Mouse (Mus musculus) liver, embryonic 16.5 days (tissue): Measurements from ENCODE around the gene Tmem256. TPM values are rescaled to one million over a fixed set of nuclear protein-coding genes. Genes with fewer than 3 reads are reported as not detected.
A peak's percentile ranks its signal among the peaks of the same experiment; 100 is the strongest.

Source experiments
- ATAC-seq: fragments of 200-750 bp; cut with Nextera tagmentation; 2 replicates; pipeline ENCODE4 v1.8.0; 2017; ENCODE audit warnings: low read depth, mild to moderate bottlenecking, moderate number of reproducible peaks, moderate library complexity
- H3K27ac ChIP-seq: fragments of 300-500 bp; sonication (generic); 2 replicates; pipeline ENCODE4 v1.5.1; 2014; ENCODE audit warnings: mild to moderate bottlenecking, low read length
- H3K27me3 ChIP-seq: fragments of 300-500 bp; sonication (generic); 2 replicates; pipeline ENCODE4 v1.6.1; 2014; ENCODE audit warnings: low read depth, low read length, mixed read lengths; ENCODE audit not compliant: control insufficient read depth, insufficient read depth
- H3K36me3 ChIP-seq: fragments of 300-500 bp; sonication (generic); 2 replicates; pipeline ENCODE4 v1.6.1; 2014; ENCODE audit warnings: mild to moderate bottlenecking; ENCODE audit not compliant: control insufficient read depth, insufficient read depth
- H3K4me1 ChIP-seq: fragments of 300-500 bp; sonication (generic); 2 replicates; pipeline ENCODE4 v1.6.1; 2014; ENCODE audit warnings: low read depth, low read length, mixed read lengths; ENCODE audit not compliant: control insufficient read depth
- H3K4me2 ChIP-seq: fragments of 300-500 bp; sonication (generic); 2 replicates; pipeline ENCODE4 v1.6.1; 2014; ENCODE audit warnings: low read depth, low read length, mixed read lengths
- H3K4me3 ChIP-seq: fragments of 300-500 bp; sonication (generic); 2 replicates; pipeline ENCODE4 v1.5.1; 2014; ENCODE audit warnings: low read depth, mild to moderate bottlenecking, low read length
- H3K9ac ChIP-seq: fragments of 300-500 bp; sonication (generic); 2 replicates; pipeline ENCODE4 v1.6.1; 2014; ENCODE audit warnings: low read depth, low read length
- H3K9me3 ChIP-seq: fragments of 300-500 bp; sonication (generic); replicated peaks from 2 replicates; pipeline ENCODE4 v1.6.1; 2016; ENCODE audit warnings: low read length; ENCODE audit not compliant: control insufficient read depth
- WGBS: fragments of 180-500 bp; shearing (Covaris S2); extraction: QIAGEN DNeasy Blood & Tissue Kit; methylation state at CpG from one replicate; pipeline ENCODE4 v1.1.7; 2014; ENCODE audit not compliant: insufficient replicate concordance; 5-methylcytosine and 5-hydroxymethylcytosine counted together
- polyA plus RNA-seq: library from polyadenylated mRNA; unstranded; fragments of >200 nt; fragmentation: Nextera tagmentation; extraction: Ambion mirVana; gene quantifications from 2 replicates; pipeline ENCODE4 v1.2.1, GENCODE M21; 2015

Tmem256 gene
- polyA plus RNA-seq, 1 experiment from 2014 or later: 404 TPM

DNA sequence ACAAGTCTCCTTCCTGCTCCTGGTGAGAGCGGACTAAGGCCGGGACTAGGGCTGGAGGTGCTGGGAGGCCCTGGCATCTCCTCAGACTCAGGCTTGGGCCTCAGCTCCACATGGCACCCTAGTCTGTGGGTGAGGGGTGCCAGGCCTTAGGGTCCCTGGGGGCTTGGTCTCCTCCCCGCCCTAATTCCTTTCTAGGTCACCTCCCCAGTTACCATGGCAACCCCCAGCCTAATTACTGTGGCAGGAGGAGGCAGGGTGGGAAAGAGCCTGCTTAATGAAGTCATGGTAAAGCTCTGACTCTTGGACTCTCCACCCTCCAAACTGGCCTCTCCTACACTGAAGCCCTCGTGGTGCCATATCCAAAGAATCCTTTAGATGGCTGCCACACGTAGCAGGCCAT is 9.5 kb upstream of the Tmem256 start:
- WGBS: 81% methylated on average over 5 of the region's 5 CpGs
- ATAC-seq: no peak
- no peak overlapping the region for H3K27ac ChIP-seq
- no peaks in the 10 kb centered on the region for H3K9me3 ChIP-seq
- no peak overlapping the region for H3K4me2 ChIP-seq
- H3K4me1 ChIP-seq: peaks cover 6% of the 10 kb centered on the region
- peaks cover 14% of the 10 kb centered on the region for H3K27me3 ChIP-seq
- H3K4me3 ChIP-seq: no peak overlapping the region
- no peaks in the 10 kb centered on the region for H3K36me3 ChIP-seq
- H3K9ac ChIP-seq: no peak overlapping the region

DNA sequence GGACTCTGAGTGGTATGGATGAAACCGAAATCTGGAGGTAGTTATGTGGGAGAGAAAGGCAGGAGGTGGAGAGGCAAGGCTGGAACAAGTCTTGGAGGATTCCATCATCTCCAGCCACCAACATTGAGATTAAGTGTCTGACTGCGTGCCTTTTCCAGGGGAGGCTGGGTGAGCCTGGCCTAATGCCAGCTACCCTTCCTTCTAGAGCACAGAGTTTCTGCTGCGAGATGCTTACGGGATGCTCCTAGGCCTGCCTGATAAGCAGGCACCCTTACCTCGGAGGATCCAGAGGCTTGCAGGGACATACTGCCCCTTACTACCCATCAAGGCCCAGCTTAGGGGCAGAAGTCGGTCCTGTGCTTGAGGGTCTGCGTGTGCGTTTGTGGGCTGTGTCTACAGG is 4.8 kb upstream of the Tmem256 start:
- Histone ChIP-seq H3K9ac (peak overlapping the region; percentile 66), H3K9me3 (no peaks in the 10 kb centered on the region), H3K36me3 (no peaks in the 10 kb centered on the region), H3K27me3 (peaks cover 53% of the 10 kb centered on the region), H3K4me1 (peaks cover 37% of the 10 kb centered on the region), H3K4me2 (peak overlapping the region; percentile 78), H3K27ac (no peak overlapping the region), H3K4me3 (peak overlapping the region; percentile 47)
- no peak for ATAC-seq
- WGBS: 32% methylated on average over 8 of the region's 8 CpGs

DNA sequence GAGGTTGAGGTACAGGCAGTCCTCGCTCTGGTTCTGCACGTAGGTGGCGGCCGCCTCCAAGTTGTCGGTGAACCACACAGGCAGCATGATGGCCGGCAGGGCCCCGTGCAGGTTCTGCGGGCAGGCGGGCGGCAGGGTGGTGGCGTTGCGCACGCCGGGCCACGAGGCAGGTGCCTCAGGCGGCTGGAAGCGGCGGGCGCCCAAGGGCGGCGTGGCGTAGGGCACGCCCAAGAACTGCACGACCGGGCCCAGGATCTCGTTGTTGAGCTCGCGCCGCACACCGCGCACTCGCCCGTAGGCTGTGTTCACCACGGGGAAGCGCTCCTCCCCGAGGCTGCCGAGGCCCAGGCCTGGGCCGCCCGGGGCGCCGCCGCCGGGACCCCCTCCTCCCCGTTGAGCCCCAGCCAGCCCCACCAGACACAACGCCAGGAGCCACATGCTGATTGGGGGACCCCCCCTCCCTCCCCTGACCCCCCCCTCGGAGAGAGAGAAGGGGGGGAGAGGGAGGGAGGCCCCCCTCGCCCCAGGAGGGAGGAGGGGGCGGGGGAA is 4.2 kb upstream of the Tmem256 start:
- H3K36me3 ChIP-seq: no peaks in the 10 kb centered on the region
- peak overlapping the region; percentile 66 for H3K9ac ChIP-seq
- ATAC-seq: peak; percentile 20
- H3K4me3 ChIP-seq: peak overlapping the region; percentile 47
- H3K27me3 ChIP-seq: peaks cover 53% of the 10 kb centered on the region
- WGBS: 3% methylated on average over 45 of the region's 48 CpGs
- peak overlapping the region; percentile 78 for H3K4me2 ChIP-seq
- H3K27ac ChIP-seq: 0 out of 2 replicates have a peak overlapping the region, but pooled peaks have one; percentile 3
- H3K9me3 ChIP-seq: no peaks in the 10 kb centered on the region
- H3K4me1 ChIP-seq: peaks cover 37% of the 10 kb centered on the region

DNA sequence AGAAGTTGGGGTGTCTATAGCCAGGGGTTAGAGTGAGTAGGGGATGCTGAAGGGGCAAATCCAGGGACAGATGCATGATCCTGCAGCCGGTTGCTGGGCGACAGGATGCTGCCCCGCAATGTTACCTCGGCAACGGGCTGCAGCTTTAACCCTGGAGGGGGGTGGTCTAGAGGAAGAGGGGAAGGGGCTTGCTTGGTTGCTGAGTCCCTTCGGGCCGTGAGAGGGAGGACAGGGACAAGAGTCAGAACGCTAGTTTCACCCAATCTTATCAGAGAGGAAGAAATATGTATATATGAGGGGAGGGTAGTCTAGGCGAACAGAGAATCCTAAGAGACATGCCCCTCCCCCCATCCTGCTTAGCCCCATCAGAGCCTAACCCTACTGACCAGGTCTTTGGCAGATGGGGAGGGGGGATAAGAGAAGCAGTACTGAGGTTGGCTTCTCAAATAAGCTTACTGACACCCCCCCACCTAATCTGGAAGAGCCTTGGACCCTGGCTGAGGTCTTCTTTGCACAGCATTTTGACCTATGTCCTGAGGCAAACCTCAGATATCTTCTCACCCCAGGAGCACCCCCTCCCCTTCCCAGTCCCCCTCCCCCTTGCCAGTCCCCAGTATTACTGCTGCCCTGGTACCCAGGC is 2.9 kb upstream of the Tmem256 start:
- WGBS: 23% methylated on average over 9 of the region's 9 CpGs
- Histone ChIP-seq H3K9ac (no peak overlapping the region), H3K4me2 (no peak overlapping the region), H3K9me3 (no peaks in the 10 kb centered on the region), H3K4me1 (peaks cover 43% of the 10 kb centered on the region), H3K4me3 (no peak overlapping the region), H3K27ac (no peak overlapping the region), H3K27me3 (peaks cover 53% of the 10 kb centered on the region), H3K36me3 (0 out of 2 replicates have a peak, but pooled peaks cover 2% of the 10 kb centered on the region)
- ATAC-seq: no peak

DNA sequence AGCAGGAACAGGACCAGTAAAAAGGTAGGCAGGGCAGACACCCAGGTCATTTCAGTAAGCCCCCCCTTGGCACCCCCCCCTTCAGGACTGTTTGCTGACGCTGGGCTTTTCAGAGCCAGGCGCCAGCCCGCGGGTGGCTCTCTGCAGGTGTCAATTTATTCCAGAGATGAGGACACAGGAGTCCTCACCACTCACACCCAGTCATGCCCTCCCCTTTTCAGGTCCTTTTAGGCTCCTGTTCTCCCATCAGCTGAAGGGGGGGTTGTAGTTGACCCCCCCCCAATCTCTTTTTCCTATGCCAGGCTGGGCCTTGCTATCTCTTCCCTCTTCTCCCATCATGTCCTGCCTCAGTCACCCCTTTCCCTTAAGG is 2.4 kb upstream of the Tmem256 start:
- H3K27me3 ChIP-seq: peaks cover 53% of the 10 kb centered on the region
- no peak overlapping the region for H3K27ac ChIP-seq
- peaks cover 43% of the 10 kb centered on the region for H3K4me1 ChIP-seq
- H3K9ac ChIP-seq: no peak overlapping the region
- H3K36me3 ChIP-seq: 0 out of 2 replicates have a peak, but pooled peaks cover 2% of the 10 kb centered on the region
- WGBS: 22% methylated on average over 4 of the region's 4 CpGs
- no peak overlapping the region for H3K4me3 ChIP-seq
- H3K4me2 ChIP-seq: no peak overlapping the region
- no peak for ATAC-seq
- H3K9me3 ChIP-seq: no peaks in the 10 kb centered on the region

DNA sequence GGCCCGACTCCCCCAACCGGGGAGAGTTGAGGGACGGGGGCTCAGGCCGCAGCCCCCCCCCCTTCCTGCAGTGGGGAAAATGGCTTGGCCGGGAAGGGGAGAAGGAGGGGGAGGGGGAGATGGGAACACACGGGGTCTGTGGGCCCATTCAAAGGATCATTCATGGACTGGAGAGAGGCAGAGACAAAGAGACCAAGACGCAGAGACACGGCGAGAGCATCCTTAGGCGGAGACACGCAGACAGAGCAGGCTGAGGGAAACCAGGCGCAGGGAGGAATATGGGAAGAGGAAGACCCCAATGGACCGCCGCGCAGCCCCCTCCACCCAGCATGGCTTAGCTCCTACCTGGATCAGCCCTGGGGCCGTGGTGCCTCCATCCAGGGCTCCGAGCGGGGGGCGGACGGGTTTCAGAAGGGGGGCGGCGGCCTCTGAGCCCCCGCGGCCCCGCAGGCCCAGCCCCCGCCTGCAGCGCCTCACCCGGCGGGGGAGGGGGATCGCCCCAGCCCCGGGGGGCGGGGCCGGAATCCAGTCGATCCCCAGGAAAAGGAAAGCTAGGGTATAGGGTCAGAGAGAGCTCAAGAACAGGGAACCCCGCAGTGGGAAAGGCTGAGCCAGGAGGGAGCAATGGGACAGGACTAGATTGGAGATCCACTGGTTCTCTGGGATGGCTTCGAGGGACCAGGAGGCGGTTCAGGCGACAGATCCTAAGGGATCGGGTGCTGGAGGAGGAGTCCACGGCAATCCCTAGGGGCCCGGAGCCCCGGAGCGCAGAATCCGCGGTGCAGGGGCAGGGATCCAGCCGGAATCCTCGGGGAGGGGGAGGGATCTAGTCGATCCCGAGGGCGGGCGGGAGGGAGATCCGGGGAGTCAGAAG is 1.4 kb upstream of the Tmem256 start:
- no peak for ATAC-seq
- H3K27me3 ChIP-seq: peaks cover 53% of the 10 kb centered on the region
- no peaks in the 10 kb centered on the region for H3K9me3 ChIP-seq
- 5% methylated on average over 50 of the region's 52 CpGs for WGBS
- peak overlapping the region; percentile 69 for H3K9ac ChIP-seq
- peak overlapping the region; percentile 81 for H3K4me3 ChIP-seq
- peaks cover 43% of the 10 kb centered on the region for H3K4me1 ChIP-seq
- 0 out of 2 replicates have a peak, but pooled peaks cover 2% of the 10 kb centered on the region for H3K36me3 ChIP-seq
- H3K27ac ChIP-seq: no peak overlapping the region
- peak overlapping the region; percentile 99 for H3K4me2 ChIP-seq

DNA sequence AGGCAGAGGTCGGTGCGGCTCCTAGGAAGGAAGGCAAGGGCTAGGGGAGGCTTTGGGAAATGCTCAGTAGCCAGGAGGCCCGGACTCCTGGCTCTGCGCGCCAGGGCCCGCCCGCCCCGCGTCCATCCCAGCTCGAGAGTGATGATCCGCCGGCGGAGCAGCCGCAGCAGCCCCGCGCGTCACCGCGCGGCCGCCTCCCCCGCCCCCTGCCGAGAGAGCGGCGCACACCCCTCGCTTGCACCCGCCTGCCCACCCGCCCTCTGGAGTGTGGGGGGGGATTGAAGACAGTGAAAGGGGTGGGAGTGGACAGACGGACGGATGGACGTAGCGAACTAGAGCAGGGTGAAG is 736 bp upstream of the Tmem256 start, which contains the start of gene Nlgn2:
TSS of gene Nlgn2 (minus strand) at position 181 of the 348 bp plus-strand sequence.
- Histone ChIP-seq H3K4me1 (peaks cover 43% of the 10 kb centered on the region), H3K4me2 (peak within 1 kb of the TSS; percentile 99), H3K9ac (peak within 1 kb of the TSS; percentile 87), H3K9me3 (no peaks in the 10 kb centered on the region), H3K36me3 (0 out of 2 replicates have a peak, but pooled peaks cover 2% of the 10 kb centered on the region), H3K27ac (peak within 1 kb of the TSS; percentile 91), H3K4me3 (peak within 1 kb of the TSS; percentile 81), H3K27me3 (peaks cover 49% of the 10 kb centered on the region)
- WGBS: 0% methylated on average over 4 of the region's 32 CpGs
- peak; percentile 22 for ATAC-seq

DNA sequence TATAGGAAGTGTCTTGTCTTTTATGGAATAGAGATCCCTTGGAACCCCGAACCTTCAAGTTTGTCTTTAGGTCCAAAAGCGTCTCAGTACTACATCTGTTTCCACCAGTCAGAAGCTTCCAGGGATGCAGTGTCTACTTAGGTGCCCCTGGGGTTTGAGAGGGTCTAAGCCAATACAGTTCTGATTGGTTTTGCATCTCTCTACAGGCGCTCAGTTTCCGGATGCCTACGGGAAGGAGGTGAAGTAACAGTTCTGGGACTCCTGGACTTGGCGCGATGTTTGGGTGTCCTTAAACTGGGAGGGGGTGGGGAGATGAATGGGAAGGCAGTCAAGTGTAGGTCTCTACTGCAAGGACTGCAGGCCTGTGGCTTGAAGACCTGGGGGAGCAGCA is 395 bp downstream of the Tmem256 start:
- WGBS: under 1% methylated on average over 7 of the region's 7 CpGs
- 0 out of 2 replicates have a peak, but pooled peaks cover 2% of the 10 kb centered on the region for H3K36me3 ChIP-seq
- ATAC-seq: no peak
- H3K4me1 ChIP-seq: peaks cover 40% of the 10 kb centered on the region
- peak overlapping the region; percentile 91 for H3K27ac ChIP-seq
- H3K9ac ChIP-seq: peak overlapping the region; percentile 87
- peak overlapping the region; percentile 81 for H3K4me3 ChIP-seq
- H3K27me3 ChIP-seq: peaks cover 41% of the 10 kb centered on the region
- peak overlapping the region; percentile 99 for H3K4me2 ChIP-seq
- H3K9me3 ChIP-seq: no peaks in the 10 kb centered on the region
